Mouse (Mus musculus) limb, embryonic 14.5 days (tissue): ENCODE data around the gene Lyve1. TPM values are rescaled to one million over a fixed set of nuclear protein-coding genes. Genes with fewer than 3 reads are reported as not detected.

Source experiments
- ATAC-seq: fragments of 200-750 bp; cut with Nextera tagmentation; 2 replicates; pipeline ENCODE4 v1.8.0; 2017; ENCODE audit warnings: low read depth, moderate number of reproducible peaks, moderate TSS enrichment; ENCODE audit not compliant: low FRiP score
- DNase-seq: peaks from one replicate; pipeline ENCODE4 v3.0.0-alpha.2; 2015; ENCODE audit warnings: low spot score
- H3K27ac ChIP-seq: fragments of 300-500 bp; sonication (generic); replicated peaks from 2 replicates; pipeline ENCODE4 v1.5.1; 2014; ENCODE audit warnings: low read depth, mild to moderate bottlenecking, low read length, moderate library complexity, mixed read lengths
- H3K27me3 ChIP-seq: fragments of 300-500 bp; sonication (generic); 2 replicates; pipeline ENCODE4 v1.6.1; 2014; ENCODE audit warnings: low read length, mixed read lengths; ENCODE audit not compliant: control insufficient read depth, insufficient read depth
- H3K36me3 ChIP-seq: fragments of 300-500 bp; sonication (generic); 2 replicates; pipeline ENCODE4 v1.6.1; 2014; ENCODE audit warnings: mild to moderate bottlenecking, low read length, moderate library complexity, mixed read lengths; ENCODE audit not compliant: control insufficient read depth, insufficient read depth
- H3K4me1 ChIP-seq: fragments of 300-500 bp; sonication (generic); 2 replicates; pipeline ENCODE4 v1.6.1; 2014; ENCODE audit warnings: antibody characterized with exemption, low read length, mixed read lengths; ENCODE audit not compliant: control insufficient read depth, insufficient read depth
- H3K4me2 ChIP-seq: fragments of 300-500 bp; sonication (generic); replicated peaks from 2 replicates; pipeline ENCODE4 v1.6.1; 2014; ENCODE audit warnings: low read depth, mild to moderate bottlenecking, low read length, moderate library complexity; ENCODE audit not compliant: severe bottlenecking
- H3K4me3 ChIP-seq: fragments of 300-500 bp; sonication (generic); replicated peaks from 2 replicates; pipeline ENCODE4 v1.5.1; 2014; ENCODE audit warnings: low read length
- H3K9ac ChIP-seq: fragments of 300-500 bp; sonication (generic); 2 replicates; pipeline ENCODE4 v1.6.1; 2014; ENCODE audit warnings: mild to moderate bottlenecking, low read depth, low read length, moderate library complexity; ENCODE audit not compliant: severe bottlenecking
- H3K9me3 ChIP-seq: fragments of 300-500 bp; sonication (generic); 2 replicates; pipeline ENCODE4 v1.6.1; 2016; ENCODE audit warnings: low read length; ENCODE audit not compliant: control insufficient read depth
- POLR2A ChIP-seq: fragments of 200-500 bp; IDR thresholded peaks from 2 replicates; pipeline ENCODE4 v1.8.0; 2012; ENCODE audit warnings: inconsistent platforms, mild to moderate bottlenecking, moderate library complexity, borderline replicate concordance; ENCODE audit not compliant: insufficient read depth, insufficient read length; ENCODE audit errors: extremely low read depth
- WGBS: fragments of 180-500 bp; shearing (Covaris S2); extraction: QIAGEN DNeasy Blood & Tissue Kit; methylation state at CpG from one replicate; pipeline ENCODE4 v1.1.7; 2014; 5-methylcytosine and 5-hydroxymethylcytosine counted together
- polyA plus RNA-seq, 2 experiments: library from polyadenylated mRNA; depleted of rRNA in 1 of 2; stranded (reverse) in 1 of 2; unstranded in 1 of 2; fragments of >200 nt; fragmentation: Nextera tagmentation in 1 of 2; extraction: Ambion mirVana in 1 of 2; gene quantifications; 2 replicates each; pipeline versions ENCODE4 v1.2.1 to v1.2.3; 2012 to 2014

Lyve1 gene
- polyA plus RNA-seq, 2 experiments = 9.7 to 10.2 TPM

DNA sequence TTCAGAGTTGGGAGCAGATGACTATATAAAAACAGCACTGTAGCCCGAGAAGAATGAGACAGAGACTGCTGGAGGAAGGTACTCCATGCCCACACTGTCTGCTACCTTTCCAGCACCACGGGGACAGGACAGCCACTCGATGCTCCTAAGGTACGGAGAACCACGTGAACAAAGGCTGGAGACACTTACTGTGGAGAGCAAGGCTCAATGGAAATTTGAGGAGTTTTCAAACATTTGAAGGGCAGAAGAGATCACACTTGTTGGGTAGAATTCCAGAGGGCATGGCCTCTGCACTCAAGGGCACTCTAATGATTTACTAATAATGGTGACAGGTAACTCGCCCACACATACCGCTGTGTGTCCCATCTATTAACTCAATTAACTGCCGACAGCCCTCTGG, 40.0 kb downstream of the Lyve1 start:
- Histone ChIP-seq H3K27ac (no peak overlapping the region), H3K9ac (no peak overlapping the region), H3K36me3 (peaks cover 11% of the 10 kb centered on the region), H3K4me3 (no peak overlapping the region), H3K4me1 (peaks cover 17% of the 10 kb centered on the region; the same call in 1 of the 2 replicates), H3K4me2 (no peak overlapping the region), H3K9me3 (no peaks in the 10 kb centered on the region), H3K27me3 (no peaks in the 10 kb centered on the region)
- no peak for TF ChIP-seq POLR2A
- WGBS = 79% methylated on average over 8 of the region's 8 CpGs
- DNase-seq (no peak), ATAC-seq (no peak)

- no peak for DNase-seq
- WGBS = 29% methylated on average over 4 of the region's 4 CpGs
These were observed 41.0 kb downstream of the Lyve1 start for GRCm38 (mm10) chr7:110822055-110822454.

DNA sequence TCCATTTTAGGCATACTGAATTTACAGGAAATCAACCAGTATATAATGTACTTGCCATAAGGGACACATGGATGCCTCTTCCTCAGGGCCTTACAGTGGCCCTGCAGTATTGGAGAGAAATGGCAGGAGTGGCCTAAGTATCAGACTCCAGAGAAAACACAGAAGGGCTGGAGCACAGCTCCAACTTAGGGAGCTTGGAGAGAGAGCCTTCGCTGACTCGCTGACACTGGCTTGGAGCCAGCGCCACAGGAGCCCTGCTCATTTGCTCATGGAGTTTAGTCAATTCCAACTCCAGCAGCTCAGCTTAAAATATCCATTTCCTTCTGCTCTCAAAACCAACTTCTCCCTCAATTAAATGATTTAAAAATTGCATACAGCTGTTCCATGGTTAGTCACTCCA, 41.4 kb downstream of the Lyve1 start:
- Histone ChIP-seq H3K9ac (no peak overlapping the region), H3K27ac (no peak overlapping the region), H3K4me1 (peaks cover 17% of the 10 kb centered on the region; the same call in 1 of the 2 replicates), H3K9me3 (no peaks in the 10 kb centered on the region), H3K4me2 (no peak overlapping the region), H3K27me3 (no peaks in the 10 kb centered on the region), H3K4me3 (no peak overlapping the region), H3K36me3 (peaks cover 11% of the 10 kb centered on the region)
- no peak for TF ChIP-seq POLR2A
- peak; percentile 72 for DNase-seq
- WGBS = 27% methylated on average over 3 of the region's 3 CpGs
- peak; percentile 79 for ATAC-seq

More at GRCm38 (mm10) chr7:110822055-110822454, 41.0 kb downstream of the Lyve1 start:
- peak; percentile 53; the same call in 1 of the 2 replicates for ATAC-seq
- Histone ChIP-seq H3K4me3 (no peak overlapping the region), H3K9ac (no peak overlapping the region), H3K27me3 (no peaks in the 10 kb centered on the region), H3K4me2 (no peak overlapping the region), H3K4me1 (peaks cover 17% of the 10 kb centered on the region; the same call in 1 of the 2 replicates), H3K9me3 (no peaks in the 10 kb centered on the region), H3K27ac (peak overlapping the region; percentile 39; the same call in 1 of the 2 replicates), H3K36me3 (peaks cover 11% of the 10 kb centered on the region)
- TF ChIP-seq POLR2A = no peak

GRCm38 (mm10) chr7:110821068-110821467, 42.0 kb downstream of the Lyve1 start:
- Histone ChIP-seq H3K4me2 (no peak overlapping the region), H3K27ac (peak overlapping the region; percentile 34; the same call in 1 of the 2 replicates), H3K9me3 (no peaks in the 10 kb centered on the region), H3K4me3 (no peak overlapping the region), H3K36me3 (peaks cover 11% of the 10 kb centered on the region), H3K4me1 (peaks cover 17% of the 10 kb centered on the region; the same call in 1 of the 2 replicates), H3K9ac (no peak overlapping the region), H3K27me3 (no peaks in the 10 kb centered on the region)
- ATAC-seq = no peak
- 61% methylated on average over 5 of the region's 5 CpGs for WGBS
- no peak for DNase-seq
- TF ChIP-seq POLR2A = no peak

DNA sequence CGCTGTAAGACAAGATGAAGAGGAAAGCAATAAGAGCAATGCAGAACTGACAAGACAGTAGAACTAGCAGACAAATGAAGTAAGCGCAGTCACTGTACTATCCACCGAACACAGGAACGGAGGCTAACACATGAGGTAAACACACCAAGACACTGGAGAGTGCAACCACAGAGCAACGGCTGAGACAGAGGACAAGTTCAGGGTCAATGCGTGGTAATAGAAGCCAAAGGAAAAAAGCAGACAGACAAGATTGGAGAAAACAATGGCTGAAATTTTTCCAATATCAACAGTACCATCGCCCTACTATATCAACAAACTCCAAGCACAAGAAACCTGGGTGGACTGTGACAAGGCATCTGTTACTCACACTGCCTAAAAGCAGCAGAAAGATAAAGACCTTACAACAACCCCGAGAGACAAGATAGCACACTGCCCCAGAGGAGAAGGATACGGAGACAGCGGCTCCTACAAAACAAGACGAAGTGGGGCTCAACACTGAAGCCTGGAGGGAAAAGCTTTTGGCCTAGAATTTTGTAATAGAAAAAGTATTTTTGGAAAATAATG, 44.2 kb downstream of the Lyve1 start:
- Histone ChIP-seq H3K36me3 (no peaks in the 10 kb centered on the region; the same call in none of the 2 replicates), H3K27me3 (no peaks in the 10 kb centered on the region), H3K4me1 (peaks cover 17% of the 10 kb centered on the region; the same call in 1 of the 2 replicates), H3K9me3 (no peaks in the 10 kb centered on the region), H3K4me3 (no peak overlapping the region), H3K9ac (no peak overlapping the region), H3K4me2 (no peak overlapping the region), H3K27ac (no peak overlapping the region)
- DNase-seq (no peak), ATAC-seq (no peak)
- TF ChIP-seq POLR2A = no peak
- WGBS = 92% methylated on average over 11 of the region's 11 CpGs
